Mouse (Mus musculus): Measurements from ENCODE around the gene Klhl22. TPM values are rescaled to one million over a fixed set of nuclear protein-coding genes. Genes with fewer than 3 reads are reported as not detected.

Klhl22 gene
- total RNA-seq, 2 experiments from 2014 or later = 18.2 to 24.2 TPM

- DNase-seq = no peak
Measured at GRCm38 (mm10) chr16:17802456-17802838, 43.0 kb downstream of the Klhl22 start.

GRCm38 (mm10) chr16:17802839-17803674, 43.6 kb downstream of the Klhl22 start:
- DNase-seq = peak; percentile 43 to 57

- DNase-seq = no peak
Measured at GRCm38 (mm10) chr16:17803675-17804448, 44.4 kb downstream of the Klhl22 start.

- DNase-seq = no peak
Measured at GRCm38 (mm10) chr16:17804449-17804912, 45.1 kb downstream of the Klhl22 start.

GRCm38 (mm10) chr16:17804982-17805381, 45.6 kb downstream of the Klhl22 start:
- DNase-seq = no peak

GRCm38 (mm10) chr16:17806581-17807191, 47.3 kb downstream of the Klhl22 start:
- DNase-seq = no peak

- peak; percentile 85 to 89 for DNase-seq
Measured at GRCm38 (mm10) chr16:17807192-17808009, 48.0 kb downstream of the Klhl22 start.

GRCm38 (mm10) chr16:17809125-17809524, 49.7 kb downstream of the Klhl22 start:
- no peak for DNase-seq

- peak; percentile 47 to 58 for DNase-seq
Measured at GRCm38 (mm10) chr16:17809711-17810110, 50.3 kb downstream of the Klhl22 start.

- peak; percentile 50 to 74 for DNase-seq
Measured at GRCm38 (mm10) chr16:17812120-17812519, 52.7 kb downstream of the Klhl22 start.

GRCm38 (mm10) chr16:17813173-17813572, 53.8 kb downstream of the Klhl22 start:
- no peak for DNase-seq

GRCm38 (mm10) chr16:17815411-17816402, 56.3 kb downstream of the Klhl22 start:
- DNase-seq = peak; percentile 58 to 81

GRCm38 (mm10) chr16:17816528-17816927, 57.1 kb downstream of the Klhl22 start:
- no peak for DNase-seq

- DNase-seq = no peak
Measured at GRCm38 (mm10) chr16:17826500-17826899, 67.1 kb downstream of the Klhl22 start.

GRCm38 (mm10) chr16:17828229-17828628, 68.8 kb downstream of the Klhl22 start:
- no peak for DNase-seq

- no peak for DNase-seq
Measured at GRCm38 (mm10) chr16:17828867-17829266, 69.4 kb downstream of the Klhl22 start.

GRCm38 (mm10) chr16:17830385-17831178, 71.2 kb downstream of the Klhl22 start:
- DNase-seq = no peak

- no peak for DNase-seq
Measured at GRCm38 (mm10) chr16:17831781-17832180, 72.4 kb downstream of the Klhl22 start.

- DNase-seq = no peak
Measured at GRCm38 (mm10) chr16:17832821-17833220, 73.4 kb downstream of the Klhl22 start, which contains the start of gene B830017H08Rik. B830017H08Rik (plus strand) TSS chr16:17833121.

GRCm38 (mm10) chr16:17833321-17833680, 73.9 kb downstream of the Klhl22 start:
- DNase-seq = no peak
